8 mouse cellular contexts compared by ENCODE assay signal in genomic region chr11:120825289-120825863, GRCm38 (mm10). TPM values are rescaled to one million over a fixed set of nuclear protein-coding genes. Genes with fewer than 3 reads are reported as not detected.
DNase-seq lines count a peak whose midpoint lies in the region; ATAC-seq lines count a peak whose summit lies in the region.

No protein-coding gene starts in this region.

- peak overlapping the region; percentile 82 for H3K4me2 ChIP-seq in embryonic facial prominence, embryonic 15.5 days (replicated peaks)
- H3K4me2 ChIP-seq in limb, embryonic 11.5 days (ENCODE audit: low read depth, severe bottlenecking), result peak overlapping the region; percentile 97
- peak overlapping the region; percentile 78 for H3K4me2 ChIP-seq in neural tube, embryonic 15.5 days

- WGBS in embryonic facial prominence, embryonic 15.5 days, result 46% methylated on average over 4 of the region's 4 CpGs
- 26% methylated on average over 4 of the region's 4 CpGs for WGBS in limb, embryonic 11.5 days
- WGBS in neural tube, embryonic 15.5 days, result 49% methylated on average over 4 of the region's 4 CpGs

- H3K9ac ChIP-seq in embryonic facial prominence, embryonic 15.5 days, result 0 out of 2 replicates have a peak overlapping the region, but pooled peaks have one; percentile 68
- peak overlapping the region; percentile 80 for H3K9ac ChIP-seq in limb, embryonic 11.5 days (ENCODE audit: low read length)
- peak overlapping the region; percentile 92 for H3K9ac ChIP-seq in neural tube, embryonic 15.5 days (replicated peaks)

- DNase-seq in embryo, embryonic 10 days (ENCODE audit: low spot score), result peak; percentile 39
- DNase-seq in embryo, embryonic 10.5 days (ENCODE audit: low spot score), result no peak
- DNase-seq in 3T3-L1 (ENCODE audit: low read depth, low spot score), result peak; percentile 38
- peak; percentile 41 for DNase-seq in limb, embryonic 11.5 days (ENCODE audit: low spot score)
- no peak for DNase-seq in kidney, postnatal 25 days

- peaks cover 16% of the 10 kb centered on the region for H3K36me3 ChIP-seq in embryonic facial prominence, embryonic 15.5 days
- H3K36me3 ChIP-seq in limb, embryonic 11.5 days (ENCODE audit: control insufficient read depth, insufficient read depth, low read length), result peaks cover 10% of the 10 kb centered on the region
- H3K36me3 ChIP-seq in neural tube, embryonic 15.5 days, result peaks cover 10% of the 10 kb centered on the region

- H3K27ac ChIP-seq in embryonic facial prominence, embryonic 15.5 days (replicated peaks), result peak overlapping the region; percentile 97
- peak overlapping the region; percentile 97 for H3K27ac ChIP-seq in limb, embryonic 11.5 days (replicated peaks; ENCODE audit: low read depth, low read length)
- H3K27ac ChIP-seq in neural tube, embryonic 15.5 days (replicated peaks), result peak overlapping the region; percentile 100

- H3K4me3 ChIP-seq in embryonic facial prominence, embryonic 15.5 days (replicated peaks), result peak overlapping the region; percentile 94
- peak overlapping the region; percentile 97; the same call in 1 of the 2 replicates for H3K4me3 ChIP-seq in limb, embryonic 11.5 days (ENCODE audit: low read depth, low read length)
- H3K4me3 ChIP-seq in neural tube, embryonic 15.5 days (replicated peaks), result peak overlapping the region; percentile 82

- H3K27me3 ChIP-seq in embryonic facial prominence, embryonic 15.5 days, result no peaks in the 10 kb centered on the region
- no peaks in the 10 kb centered on the region for H3K27me3 ChIP-seq in limb, embryonic 11.5 days (ENCODE audit: control insufficient read depth, insufficient read depth, low read length)
- H3K27me3 ChIP-seq in neural tube, embryonic 15.5 days (replicated peaks), result no peaks in the 10 kb centered on the region

- H3K9me3 ChIP-seq in embryonic facial prominence, embryonic 15.5 days (replicated peaks), result no peaks in the 10 kb centered on the region
- no peaks in the 10 kb centered on the region for H3K9me3 ChIP-seq in limb, embryonic 11.5 days (ENCODE audit: control insufficient read depth, low read length)
- no peaks in the 10 kb centered on the region for H3K9me3 ChIP-seq in neural tube, embryonic 15.5 days (replicated peaks)

- ATAC-seq in embryonic facial prominence, embryonic 15.5 days (ENCODE audit: insufficient number of reproducible peaks, low FRiP score, low TSS enrichment, low read depth), result no peak
- ATAC-seq in limb, embryonic 11.5 days (ENCODE audit: insufficient number of reproducible peaks, low FRiP score, low TSS enrichment, low read depth), result no peak
- no peak for ATAC-seq in neural tube, embryonic 15.5 days (ENCODE audit: low FRiP score)
- ATAC-seq in erythroid progenitor cell, adult 5-6 weeks (replicated peaks; ENCODE audit: low FRiP score, poor library complexity, severe bottlenecking), result no peak

- peaks cover 34% of the 10 kb centered on the region for H3K4me1 ChIP-seq in embryonic facial prominence, embryonic 15.5 days
- peaks cover 27% of the 10 kb centered on the region for H3K4me1 ChIP-seq in limb, embryonic 11.5 days (ENCODE audit: control insufficient read depth, insufficient read depth, low read length)
- peaks cover 42% of the 10 kb centered on the region for H3K4me1 ChIP-seq in neural tube, embryonic 15.5 days

RNA-seq across cellular contexts. Expression of gene Fasn, which starts 1.0 kb away (rescaled TPM):
- polyA plus RNA-seq in embryonic facial prominence, embryonic 15.5 days (2015; fragmentation: Nextera tagmentation; extraction: Ambion mirVana), result 46.2 and 48.8 TPM in 2 replicates
- polyA plus RNA-seq in limb, embryonic 11.5 days (2014; fragmentation: Nextera tagmentation; extraction: Ambion mirVana), result 87.3 and 91.8 TPM in 2 replicates
- polyA plus RNA-seq in neural tube, embryonic 15.5 days (2015; fragmentation: Nextera tagmentation; extraction: Ambion mirVana), result 67.9 and 71.0 TPM in 2 replicates
- total RNA-seq in erythroid progenitor cell, adult 5-6 weeks (2015; ENCODE audit: low replicate concordance), result 3.2 and 16.3 TPM in 2 replicates
- total RNA-seq in erythroid progenitor cell, adult 5-6 weeks (2017; ENCODE audit: low replicate concordance), result 0.83 and 2.8 TPM in 2 replicates

RNA-seq across cellular contexts. Expression of gene Dus1l, which starts 29.2 kb away (rescaled TPM):
- polyA plus RNA-seq in embryonic facial prominence, embryonic 15.5 days (2015; fragmentation: Nextera tagmentation; extraction: Ambion mirVana), result 61.4 and 64.4 TPM in 2 replicates
- 87.4 and 95.9 TPM in 2 replicates for polyA plus RNA-seq in limb, embryonic 11.5 days (2014; fragmentation: Nextera tagmentation; extraction: Ambion mirVana)
- polyA plus RNA-seq in neural tube, embryonic 15.5 days (2015; fragmentation: Nextera tagmentation; extraction: Ambion mirVana), result 45.4 and 52.4 TPM in 2 replicates
- 46.1 and 62.0 TPM in 2 replicates for total RNA-seq in erythroid progenitor cell, adult 5-6 weeks (2015; ENCODE audit: low replicate concordance)
- total RNA-seq in erythroid progenitor cell, adult 5-6 weeks (2017; ENCODE audit: low replicate concordance), result 15.4 and 24.6 TPM in 2 replicates

RNA-seq across cellular contexts. Expression of gene Gps1, which starts 41.3 kb away (rescaled TPM):
- polyA plus RNA-seq in embryonic facial prominence, embryonic 15.5 days (2015; fragmentation: Nextera tagmentation; extraction: Ambion mirVana), result 205 and 214 TPM in 2 replicates
- polyA plus RNA-seq in limb, embryonic 11.5 days (2014; fragmentation: Nextera tagmentation; extraction: Ambion mirVana), result 266 and 275 TPM in 2 replicates
- polyA plus RNA-seq in neural tube, embryonic 15.5 days (2015; fragmentation: Nextera tagmentation; extraction: Ambion mirVana), result 266 and 277 TPM in 2 replicates
- 31.4 and 39.0 TPM in 2 replicates for total RNA-seq in erythroid progenitor cell, adult 5-6 weeks (2015; ENCODE audit: low replicate concordance)
- total RNA-seq in erythroid progenitor cell, adult 5-6 weeks (2017; ENCODE audit: low replicate concordance), result 17.6 and 19.9 TPM in 2 replicates

RNA-seq across cellular contexts. Expression of gene Rfng, which starts 41.4 kb away (rescaled TPM):
- polyA plus RNA-seq in embryonic facial prominence, embryonic 15.5 days (2015; fragmentation: Nextera tagmentation; extraction: Ambion mirVana), result 56.0 and 62.0 TPM in 2 replicates
- polyA plus RNA-seq in limb, embryonic 11.5 days (2014; fragmentation: Nextera tagmentation; extraction: Ambion mirVana), result 23.7 and 29.5 TPM in 2 replicates
- 123 and 136 TPM in 2 replicates for polyA plus RNA-seq in neural tube, embryonic 15.5 days (2015; fragmentation: Nextera tagmentation; extraction: Ambion mirVana)
- total RNA-seq in erythroid progenitor cell, adult 5-6 weeks (2015; ENCODE audit: low replicate concordance), result 3.2 and 6.7 TPM in 2 replicates
- total RNA-seq in erythroid progenitor cell, adult 5-6 weeks (2017; ENCODE audit: low replicate concordance), result 0.91 and 1.3 TPM in 2 replicates

Comparison
In these comparisons a context has a peak if more than half of its experiments do, and no peak if none do; other contexts are left out.
1. DNase-seq: peak in embryo, embryonic 10 days (single experiment), 3T3-L1 (single experiment) and limb, embryonic 11.5 days (single experiment); none in embryo, embryonic 10.5 days (single experiment) and kidney, postnatal 25 days (0 of 2).
2. Peak in every context shown above with its lines, with median percentiles within 50 percentile points of each other: H3K27ac ChIP-seq, H3K4me2 ChIP-seq, H3K4me3 ChIP-seq and H3K9ac ChIP-seq.